Mouse (Mus musculus) spleen, adult 2 months (tissue): Measurements from ENCODE around the gene Abr.

ENCODE experiments used
- CTCF ChIP-seq: fragments of 200-500 bp; IDR thresholded peaks from 2 replicates; pipeline ENCODE4 v1.5.1; 2011; ENCODE audit warnings: mild to moderate bottlenecking, inconsistent platforms; ENCODE audit not compliant: insufficient read depth, insufficient read length, insufficient replicate concordance; ENCODE audit errors: extremely low read depth
- POLR2A ChIP-seq: fragments of 200-500 bp; IDR thresholded peaks from 2 replicates; pipeline ENCODE4 v1.6.1; 2011; ENCODE audit warnings: low read depth, low read length, inconsistent platforms

- TF ChIP-seq CTCF (no peak), POLR2A (no peak)
Observed at GRCm38 (mm10) chr11:76388711-76389110, 233.4 kb downstream of the Abr start.
